Mouse (Mus musculus) c-Kit-positive CD71-positive TER-119-positive erythroid progenitor cells, embryonic 14.5 days (primary cell): Measurements from ENCODE around the gene Zfp456.
"Not testable (repeated sequence)": the region's sequence is repeated elsewhere in the genome, so short reads cannot be mapped to it uniquely, and the experiment has no call there.

Source experiments
- DNase-seq: peaks from one replicate; pipeline ENCODE4 v3.0.0-alpha.2; 2013; ENCODE audit warnings: low spot score

Zfp456 gene

DNA sequence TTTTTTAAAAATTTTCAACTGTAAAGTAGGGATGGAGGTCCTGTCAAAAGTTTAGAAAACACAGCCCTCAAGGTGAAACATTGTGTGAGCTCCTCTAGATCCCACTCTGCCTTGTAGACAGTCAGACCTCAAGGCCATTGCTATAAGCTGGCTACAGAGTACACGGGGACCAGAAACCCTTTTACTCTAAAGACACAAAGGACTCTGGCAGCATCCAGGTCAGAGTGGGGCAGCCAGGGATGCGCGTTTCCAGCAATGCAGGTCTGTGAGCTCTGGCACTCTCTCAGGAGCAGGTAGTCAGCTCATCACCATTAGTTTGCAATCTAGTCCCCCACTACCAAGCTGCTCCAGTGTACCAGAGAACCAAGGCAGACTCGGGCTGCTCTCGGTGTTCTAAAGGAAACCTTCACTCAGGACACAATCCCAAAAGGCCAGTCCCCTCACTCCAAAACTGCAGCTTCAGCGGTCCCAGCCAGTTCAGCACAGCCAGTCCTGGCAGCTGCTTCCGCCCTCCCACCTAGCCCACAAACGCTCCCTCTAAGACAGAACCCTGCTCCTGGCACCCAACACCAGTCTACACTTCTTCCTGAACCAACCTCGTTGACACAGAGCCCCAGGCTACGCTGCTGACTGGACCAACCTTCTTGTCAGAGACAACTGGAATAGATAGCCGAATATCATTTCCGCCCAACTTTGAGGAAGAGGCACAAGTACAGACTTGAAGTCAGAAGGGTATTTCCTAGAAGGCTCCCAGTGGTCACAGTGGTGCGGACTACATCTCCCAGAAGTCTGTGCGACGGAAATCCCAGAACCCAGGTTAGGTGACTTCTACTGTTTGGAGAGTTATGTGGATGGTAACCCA lies at the start of gene Zfp456, which contains the start of gene Gm28041:
TSS of gene Zfp456 (minus strand) at position 761 of the 862 bp plus-strand sequence.
TSS of gene Gm28041 (minus strand) at position 684 of the 862 bp plus-strand sequence.
- DNase-seq: peak; percentile 79

- DNase-seq: not testable (repeated sequence)
Observed at GRCm38 (mm10) chr13:67422532-67422931, 46.9 kb upstream of the Zfp456 start.

DNA sequence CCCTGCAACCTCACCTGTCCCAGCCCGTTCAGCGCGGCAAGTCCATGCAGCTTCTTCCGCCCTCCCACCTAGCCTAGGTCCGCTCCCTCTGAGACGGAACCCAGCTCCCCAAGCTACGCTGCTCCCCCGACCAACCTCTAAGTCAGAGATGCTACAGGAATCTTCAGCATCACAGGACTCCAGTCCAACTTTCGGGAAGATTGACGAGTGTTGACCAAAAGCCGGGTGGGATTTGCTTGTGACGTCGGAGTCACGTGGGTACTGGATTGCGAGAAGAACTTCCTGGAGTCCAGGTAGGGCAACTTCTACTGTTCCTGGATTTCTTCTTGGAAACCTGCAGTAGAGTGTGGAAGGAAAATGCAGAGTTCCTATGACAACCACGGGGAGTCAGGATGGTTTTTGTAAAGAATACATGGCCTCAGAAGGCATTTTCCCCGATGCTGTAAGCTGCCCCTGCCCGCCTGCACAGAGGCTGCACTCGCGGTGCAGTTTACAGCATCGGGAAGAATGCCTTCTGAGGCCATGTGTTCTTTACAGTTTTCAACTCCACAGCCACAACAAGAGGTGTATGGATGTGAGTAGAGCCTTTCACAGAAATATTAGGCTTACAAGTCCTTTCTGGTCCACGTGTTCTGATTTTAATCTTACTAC lies 45.7 kb upstream of the Zfp456 start, which contains the start of gene Zfp459:
TSS of gene Zfp459 (minus strand) at position 212 of the 651 bp plus-strand sequence.
- peak; percentile 37 for DNase-seq

- DNase-seq: no peak
Observed at GRCm38 (mm10) chr13:67420558-67421206, 45.1 kb upstream of the Zfp456 start.

- DNase-seq: no peak
Observed at GRCm38 (mm10) chr13:67416811-67417210, 41.2 kb upstream of the Zfp456 start.

- no peak for DNase-seq
Observed at GRCm38 (mm10) chr13:67415759-67416158, 40.1 kb upstream of the Zfp456 start.

- not testable (repeated sequence) for DNase-seq
Observed at GRCm38 (mm10) chr13:67413634-67414033, 38.0 kb upstream of the Zfp456 start.

DNA sequence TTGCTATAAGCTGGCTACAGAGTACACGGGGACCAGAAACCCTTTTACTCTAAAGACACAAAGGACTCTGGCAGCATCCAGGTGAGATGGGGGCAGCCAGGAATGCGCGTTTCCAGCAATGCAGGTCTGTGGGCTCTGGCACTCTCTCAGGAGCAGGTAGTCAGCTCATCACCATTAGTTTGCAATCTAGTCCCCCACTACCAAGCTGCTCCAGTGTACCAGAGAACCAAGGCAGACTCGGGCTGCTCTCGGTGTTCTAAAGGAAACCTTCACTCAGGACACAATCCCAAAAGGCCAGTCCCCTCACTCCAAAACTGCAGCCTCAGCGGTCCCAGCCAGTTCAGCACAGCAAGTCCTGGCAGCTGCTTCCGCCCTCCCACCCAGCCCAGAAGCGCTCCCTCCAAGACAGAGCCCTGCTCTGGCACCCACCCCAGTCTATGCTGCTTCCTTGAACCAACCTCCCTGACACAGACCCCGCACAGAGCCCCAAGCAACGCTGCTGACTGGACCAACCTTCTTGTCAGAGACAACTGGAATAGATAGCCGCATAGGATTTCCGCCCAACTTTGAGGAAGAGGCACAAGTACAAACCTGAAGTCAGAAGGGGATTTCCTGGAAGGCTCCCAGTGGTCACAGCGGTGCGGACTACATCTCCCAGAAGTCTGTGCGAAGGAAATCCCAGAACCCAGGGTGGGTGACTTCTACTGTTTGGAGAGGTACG lies 23.7 kb upstream of the Zfp456 start, which contains the start of gene Zfp429:
TSS of gene Zfp429 (minus strand) at position 637 of the 721 bp plus-strand sequence.
- DNase-seq: peak; percentile 67

DNA sequence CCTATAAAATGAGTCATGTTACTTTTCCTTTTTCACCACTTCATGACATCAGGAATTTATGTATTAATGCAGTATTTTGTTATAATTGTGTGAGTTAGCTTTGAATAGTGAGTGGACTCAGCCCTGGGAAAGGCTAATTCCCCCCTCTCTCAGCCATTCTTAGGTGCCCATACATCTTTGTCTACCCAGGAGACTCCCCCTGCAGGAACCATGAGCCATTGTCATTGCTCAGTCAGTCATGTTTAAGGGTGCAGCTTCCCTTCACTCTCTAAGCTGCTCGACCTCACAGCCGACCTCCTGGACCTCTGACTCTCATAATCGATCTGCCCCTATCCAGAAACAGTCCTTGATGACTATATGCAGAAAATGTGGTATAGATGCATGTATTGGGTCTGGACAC lies 645 bp upstream of the Zfp456 start:
- not testable (repeated sequence) for DNase-seq

GRCm38 (mm10) chr13:67360131-67360744 lies 15.4 kb downstream of the Zfp456 start, which contains the start of the genes Gm28044 and Zfp953:
Gm28044 (minus strand) TSS chr13:67360536.
Zfp953 (minus strand) TSS chr13:67360605.
- peak; percentile 83 for DNase-seq

DNA sequence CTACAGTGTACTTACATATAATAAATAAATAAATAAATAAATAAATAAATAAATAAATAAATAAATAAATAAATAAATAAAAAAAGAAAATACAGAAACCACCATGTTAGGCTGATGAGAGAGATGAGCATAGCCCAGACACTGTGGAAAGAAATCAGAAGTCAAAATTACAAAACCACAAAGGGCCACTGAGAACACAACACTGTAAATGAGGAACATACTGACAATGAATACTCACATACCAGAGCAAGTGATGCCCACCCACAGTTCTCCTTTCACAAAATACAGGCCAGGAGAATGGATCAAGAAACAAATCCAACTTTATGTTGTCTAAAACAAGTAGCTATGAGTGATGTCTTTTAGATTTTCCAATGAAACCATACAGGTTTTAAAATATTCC lies 23.8 kb downstream of the Zfp456 start:
- no peak for DNase-seq

GRCm38 (mm10) chr13:67343422-67343821 lies 32.2 kb downstream of the Zfp456 start:
- DNase-seq: no peak

DNA sequence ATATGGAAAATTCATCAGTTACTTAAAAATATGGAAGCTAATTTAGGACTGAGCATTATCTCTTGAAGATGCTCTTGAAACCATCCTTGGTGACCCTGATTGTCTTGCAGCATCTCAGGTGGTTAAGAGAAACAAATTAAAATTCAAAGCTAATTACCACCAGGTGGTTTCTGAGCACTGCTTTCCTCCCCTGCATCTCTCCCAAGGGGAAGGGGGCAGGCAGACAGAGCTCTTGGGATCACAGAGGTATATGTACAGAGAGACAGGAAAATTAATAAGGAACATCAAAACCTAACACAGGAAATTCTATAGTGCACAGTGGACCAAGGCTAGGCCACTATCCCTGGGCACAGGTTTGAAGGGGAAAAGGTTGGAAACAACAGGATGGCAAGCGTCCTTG lies 42.7 kb downstream of the Zfp456 start:
- DNase-seq: peak; percentile 7

DNA sequence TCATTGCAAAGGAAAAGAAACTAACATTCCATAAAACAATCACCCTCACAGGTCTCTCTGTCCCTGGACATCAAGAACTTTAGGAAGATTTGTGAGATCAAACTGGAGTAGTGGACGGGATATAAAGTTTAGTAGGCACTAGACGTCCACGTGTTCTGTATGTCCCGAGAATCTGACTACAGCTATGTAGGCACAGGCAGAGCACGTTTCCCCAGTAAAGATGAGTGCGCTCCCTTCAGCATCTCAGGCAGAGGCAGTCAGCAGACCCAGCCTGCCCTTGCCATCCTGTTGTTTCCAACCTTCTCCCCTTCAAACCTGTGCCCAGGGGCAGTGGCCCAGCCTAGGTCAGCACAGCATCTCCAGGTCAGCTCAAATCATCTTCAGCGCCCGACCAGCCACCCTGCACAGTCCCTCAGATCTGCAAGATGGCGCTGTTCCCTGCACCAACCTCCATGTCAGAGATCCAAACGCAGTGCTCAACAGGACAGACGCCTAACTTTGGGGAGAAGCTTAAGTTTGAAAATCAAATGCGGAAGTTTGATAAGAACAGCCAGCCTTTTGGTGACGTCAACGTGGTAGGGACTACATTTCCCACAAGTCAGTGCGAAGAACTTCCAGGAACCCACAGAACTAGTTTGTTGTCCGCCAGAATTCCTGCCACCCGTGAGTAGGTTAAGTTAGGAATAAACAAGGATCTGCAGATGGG lies 43.4 kb downstream of the Zfp456 start, which contains the start of gene Zfp595:
TSS of gene Zfp595 (minus strand) at position 552 of the 706 bp plus-strand sequence.
- peak; percentile 83 for DNase-seq
